ENCODE assay signal across 17 mouse cellular contexts in the genomic region with DNA sequence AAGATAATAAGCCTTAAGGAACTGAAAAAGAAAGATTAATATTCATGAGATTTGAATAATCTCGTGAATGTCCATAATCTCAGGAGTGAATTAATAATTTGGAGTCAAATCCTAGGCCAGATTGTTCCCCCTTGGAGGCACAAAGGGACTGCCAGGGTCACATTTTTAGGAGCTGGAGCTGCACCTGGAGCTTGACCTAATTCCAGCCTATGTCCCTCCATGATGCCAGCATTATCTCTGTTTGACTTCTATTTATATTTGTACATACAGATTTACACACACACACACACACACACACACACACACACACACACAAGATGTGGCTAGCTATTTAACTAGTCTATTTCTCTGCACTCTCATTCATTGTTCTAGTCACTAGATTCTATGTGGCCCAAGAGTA.
DNase-seq lines count a peak whose midpoint lies in the region; TF ChIP-seq lines count a peak whose summit lies in the region.
"Had no signal": no experiment of that assay in that cellular context is flagged by ENCODE, and none has a peak within 500 bp of the region (broad histone marks: within the 10 kb centered on the region; RNA-seq: fewer than 3 reads in every experiment).

No protein-coding gene starts in this region.

- no peaks in the 10 kb centered on the region for H3K27me3 ChIP-seq in cerebellum, adult 2 months (ENCODE audit: control insufficient read depth, insufficient read depth, low read length)
- H3K27me3 ChIP-seq: CH12.LX; embryonic facial prominence, embryonic 12.5 days; forebrain, embryonic 15.5 days; intestine, embryonic 15.5 days; Patski had no signal

- H3K27ac ChIP-seq in cerebellum, adult 2 months (ENCODE audit: insufficient read depth, low read length): peak overlapping the region; percentile 89; the same call in 1 of the 2 replicates
- H3K27ac ChIP-seq: embryonic facial prominence, embryonic 12.5 days; forebrain, embryonic 15.5 days; heart, embryonic 10.5 days; hindbrain, embryonic 14.5 days; intestine, embryonic 15.5 days had no signal

- 0% methylated on average over 1 of the region's 1 CpGs for WGBS in cerebellum, adult 2 months

- TF ChIP-seq POLR2A in cerebellum, adult 2 months (IDR thresholded peaks at IDR 0.05; ENCODE audit: borderline replicate concordance, insufficient read depth, low read length): no peak

- no peak overlapping the region for H3K4me3 ChIP-seq in cerebellum, adult 2 months (replicated peaks; ENCODE audit: insufficient read depth, low read depth, low read length)
- H3K4me3 ChIP-seq: embryonic facial prominence, embryonic 12.5 days; forebrain, embryonic 15.5 days; heart, embryonic 10.5 days; intestine, embryonic 15.5 days had no signal

- H3K4me1 ChIP-seq in cerebellum, adult 2 months (ENCODE audit: control insufficient read depth, insufficient read depth, low read length): peaks cover 30% of the 10 kb centered on the region
- H3K4me1 ChIP-seq: embryonic facial prominence, embryonic 12.5 days; forebrain, embryonic 15.5 days; heart, embryonic 10.5 days; intestine, embryonic 15.5 days had no signal

- peak; percentile 57 for DNase-seq in cerebellum, adult 11 months
- peak; percentile 72 to 88 for DNase-seq in cerebellum, adult 2 months
- DNase-seq in cerebellum, postnatal 10 days: peak; percentile 63 to 65
- DNase-seq in left cerebral cortex, postnatal 4 days: no peak
- no peak for DNase-seq in right cerebral cortex, postnatal 4 days
- no peak for DNase-seq in thymus, postnatal 14 days
- DNase-seq: adrenal gland, postnatal 14 days; heart, adult 18-20 months; heart, postnatal 10 days; kidney, adult 18-20 months had no signal

- intact Hi-C loops in left cerebral cortex, postnatal 4 days (cut with DNase I): no loop called here

- TF ChIP-seq CTCF in cerebellum, adult 2 months (IDR thresholded peaks at IDR 0.05; ENCODE audit: borderline replicate concordance, insufficient read depth, low read depth, low read length): no peak

Comparison
In these comparisons a context has a peak if more than half of its experiments do, and no peak if none do; other contexts are left out.
1. DNase-seq: peak in cerebellum, adult 11 months (single experiment), cerebellum, adult 2 months (2 of 2) and cerebellum, postnatal 10 days (2 of 2); none in left cerebral cortex, postnatal 4 days (single experiment), right cerebral cortex, postnatal 4 days (single experiment) and thymus, postnatal 14 days (single experiment).